Mouse (Mus musculus) limb, embryonic 14.5 days (tissue): ENCODE data around the gene Fam163a. TPM values are rescaled to one million over a fixed set of nuclear protein-coding genes. Genes with fewer than 3 reads are reported as not detected.
A peak's percentile ranks its signal among the peaks of the same experiment; 100 is the strongest.

Source experiments
- ATAC-seq: fragments of 200-750 bp; cut with Nextera tagmentation; 2 replicates; pipeline ENCODE4 v1.8.0; 2017; ENCODE audit warnings: low read depth, moderate number of reproducible peaks, moderate TSS enrichment; ENCODE audit not compliant: low FRiP score
- DNase-seq: peaks from one replicate; pipeline ENCODE4 v3.0.0-alpha.2; 2015; ENCODE audit warnings: low spot score
- H3K27ac ChIP-seq: fragments of 300-500 bp; sonication (generic); replicated peaks from 2 replicates; pipeline ENCODE4 v1.5.1; 2014; ENCODE audit warnings: low read depth, mild to moderate bottlenecking, low read length, moderate library complexity, mixed read lengths
- H3K27me3 ChIP-seq: fragments of 300-500 bp; sonication (generic); 2 replicates; pipeline ENCODE4 v1.6.1; 2014; ENCODE audit warnings: low read length, mixed read lengths; ENCODE audit not compliant: control insufficient read depth, insufficient read depth
- H3K36me3 ChIP-seq: fragments of 300-500 bp; sonication (generic); 2 replicates; pipeline ENCODE4 v1.6.1; 2014; ENCODE audit warnings: mild to moderate bottlenecking, low read length, moderate library complexity, mixed read lengths; ENCODE audit not compliant: control insufficient read depth, insufficient read depth
- H3K4me1 ChIP-seq: fragments of 300-500 bp; sonication (generic); 2 replicates; pipeline ENCODE4 v1.6.1; 2014; ENCODE audit warnings: antibody characterized with exemption, low read length, mixed read lengths; ENCODE audit not compliant: control insufficient read depth, insufficient read depth
- H3K4me2 ChIP-seq: fragments of 300-500 bp; sonication (generic); replicated peaks from 2 replicates; pipeline ENCODE4 v1.6.1; 2014; ENCODE audit warnings: low read depth, mild to moderate bottlenecking, low read length, moderate library complexity; ENCODE audit not compliant: severe bottlenecking
- H3K4me3 ChIP-seq: fragments of 300-500 bp; sonication (generic); replicated peaks from 2 replicates; pipeline ENCODE4 v1.5.1; 2014; ENCODE audit warnings: low read length
- H3K9ac ChIP-seq: fragments of 300-500 bp; sonication (generic); 2 replicates; pipeline ENCODE4 v1.6.1; 2014; ENCODE audit warnings: mild to moderate bottlenecking, low read depth, low read length, moderate library complexity; ENCODE audit not compliant: severe bottlenecking
- H3K9me3 ChIP-seq: fragments of 300-500 bp; sonication (generic); 2 replicates; pipeline ENCODE4 v1.6.1; 2016; ENCODE audit warnings: low read length; ENCODE audit not compliant: control insufficient read depth
- POLR2A ChIP-seq: fragments of 200-500 bp; IDR thresholded peaks from 2 replicates; pipeline ENCODE4 v1.8.0; 2012; ENCODE audit warnings: inconsistent platforms, mild to moderate bottlenecking, moderate library complexity, borderline replicate concordance; ENCODE audit not compliant: insufficient read depth, insufficient read length; ENCODE audit errors: extremely low read depth
- WGBS: fragments of 180-500 bp; shearing (Covaris S2); extraction: QIAGEN DNeasy Blood & Tissue Kit; methylation state at CpG from one replicate; pipeline ENCODE4 v1.1.7; 2014; 5-methylcytosine and 5-hydroxymethylcytosine counted together
- polyA plus RNA-seq, 2 experiments: library from polyadenylated mRNA; depleted of rRNA in 1 of 2; stranded (reverse) in 1 of 2; unstranded in 1 of 2; fragments of >200 nt; fragmentation: Nextera tagmentation in 1 of 2; extraction: Ambion mirVana in 1 of 2; gene quantifications; 2 replicates each; pipeline versions ENCODE4 v1.2.1 to v1.2.3; 2012 to 2014

Fam163a gene
- polyA plus RNA-seq, 2 experiments: 0.96 to 1.0 TPM

- no peaks in the 10 kb centered on the region for H3K27me3 ChIP-seq
- no peak overlapping the region for H3K9ac ChIP-seq
- no peaks in the 10 kb centered on the region for H3K4me1 ChIP-seq
- TF ChIP-seq POLR2A: no peak
- WGBS: 70% methylated on average over 13 of the region's 13 CpGs
- H3K4me3 ChIP-seq: no peak overlapping the region
- no peak overlapping the region for H3K4me2 ChIP-seq
- ATAC-seq (no peak), DNase-seq (no peak)
- H3K36me3 ChIP-seq: no peaks in the 10 kb centered on the region
- H3K27ac ChIP-seq: no peak overlapping the region
- H3K9me3 ChIP-seq: no peaks in the 10 kb centered on the region
These were observed 17.6 kb upstream of the Fam163a start for GRCm38 (mm10) chr1:156222205-156223000.

DNA sequence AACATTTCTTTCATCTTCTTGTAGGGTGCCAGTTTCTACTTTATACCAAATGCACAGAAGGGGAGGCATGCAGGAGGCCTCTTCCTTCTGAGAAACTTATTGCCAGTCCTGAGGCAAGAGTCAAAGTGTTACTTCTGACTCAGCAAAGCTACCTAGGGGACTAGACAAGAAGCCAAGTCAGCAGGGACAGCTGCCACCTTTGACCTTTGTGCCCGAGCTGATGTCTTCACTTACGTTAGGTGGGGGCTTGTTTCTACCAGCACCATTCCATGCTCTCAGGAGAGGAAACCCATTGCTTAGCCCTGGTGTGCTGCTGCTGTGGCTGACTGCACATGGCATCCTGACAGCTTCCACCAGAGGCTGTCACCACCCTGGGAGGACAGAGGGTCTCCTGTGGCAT is 16.5 kb upstream of the Fam163a start:
- Histone ChIP-seq H3K4me3 (no peak overlapping the region), H3K9me3 (no peaks in the 10 kb centered on the region), H3K4me2 (no peak overlapping the region), H3K9ac (no peak overlapping the region), H3K27ac (no peak overlapping the region), H3K27me3 (no peaks in the 10 kb centered on the region), H3K4me1 (no peaks in the 10 kb centered on the region), H3K36me3 (no peaks in the 10 kb centered on the region)
- WGBS: 43% methylated on average over 2 of the region's 2 CpGs
- DNase-seq: no peak
- no peak for ATAC-seq
- no peak for TF ChIP-seq POLR2A

- H3K36me3 ChIP-seq: no peaks in the 10 kb centered on the region
- WGBS: 80% methylated on average over 2 of the region's 2 CpGs
- ATAC-seq (no peak), DNase-seq (no peak)
- no peak overlapping the region for H3K27ac ChIP-seq
- no peak for TF ChIP-seq POLR2A
- H3K9ac ChIP-seq: no peak overlapping the region
- H3K27me3 ChIP-seq: no peaks in the 10 kb centered on the region
- H3K4me2 ChIP-seq: no peak overlapping the region
- no peak overlapping the region for H3K4me3 ChIP-seq
- no peaks in the 10 kb centered on the region for H3K4me1 ChIP-seq
- no peaks in the 10 kb centered on the region for H3K9me3 ChIP-seq
These were observed 13.7 kb upstream of the Fam163a start for GRCm38 (mm10) chr1:156218573-156218972.

DNA sequence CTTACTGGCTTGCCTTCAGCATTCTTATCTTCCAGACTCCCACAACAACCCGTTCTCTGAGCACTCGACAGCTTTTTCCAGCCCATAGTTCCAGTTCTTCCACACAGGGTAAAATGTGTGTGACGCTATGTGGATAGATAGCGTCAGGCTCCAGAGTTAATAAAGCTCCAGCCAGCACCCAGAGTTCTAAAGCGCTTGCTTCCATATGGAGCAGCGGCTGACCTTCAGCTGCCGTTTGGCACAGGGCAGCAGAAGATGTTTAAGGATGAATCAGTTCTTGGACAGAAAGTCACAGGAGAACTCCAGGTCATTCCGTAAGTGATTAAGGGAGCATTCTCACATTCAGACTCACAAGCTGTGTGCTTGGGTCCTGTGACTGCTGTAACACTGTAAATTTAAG is 13.1 kb upstream of the Fam163a start:
- ATAC-seq (no peak), DNase-seq (no peak)
- Histone ChIP-seq H3K9ac (no peak overlapping the region), H3K9me3 (no peaks in the 10 kb centered on the region), H3K27me3 (no peaks in the 10 kb centered on the region), H3K4me2 (no peak overlapping the region), H3K4me3 (no peak overlapping the region), H3K27ac (no peak overlapping the region), H3K36me3 (no peaks in the 10 kb centered on the region), H3K4me1 (no peaks in the 10 kb centered on the region)
- 63% methylated on average over 8 of the region's 8 CpGs for WGBS
- TF ChIP-seq POLR2A: no peak

- H3K4me1 ChIP-seq: no peaks in the 10 kb centered on the region
- H3K4me2 ChIP-seq: no peak overlapping the region
- H3K9ac ChIP-seq: no peak overlapping the region
- H3K36me3 ChIP-seq: no peaks in the 10 kb centered on the region
- H3K9me3 ChIP-seq: no peaks in the 10 kb centered on the region
- no peaks in the 10 kb centered on the region for H3K27me3 ChIP-seq
- WGBS: 37% methylated on average over 3 of the region's 3 CpGs
- ATAC-seq (no peak), DNase-seq (peak; percentile 36)
- H3K27ac ChIP-seq: no peak overlapping the region
- no peak overlapping the region for H3K4me3 ChIP-seq
- TF ChIP-seq POLR2A: no peak
These were observed 12.6 kb upstream of the Fam163a start for GRCm38 (mm10) chr1:156217393-156217792.
